Mouse (Mus musculus) neural tube, embryonic 10.5 days (tissue): ENCODE measurements at regions not wholly inside any gene's neighbourhood (a gene's known extent, or its start where the extent isn't known, plus 50 kb on each side); places are given as distances from the start of the nearest gene placed in this dataset.

Source experiments
- DNase-seq: peaks from one replicate; pipeline ENCODE4 v3.0.0-alpha.2; 2017; ENCODE audit warnings: low spot score; ENCODE audit errors: extremely low spot score

DNA sequence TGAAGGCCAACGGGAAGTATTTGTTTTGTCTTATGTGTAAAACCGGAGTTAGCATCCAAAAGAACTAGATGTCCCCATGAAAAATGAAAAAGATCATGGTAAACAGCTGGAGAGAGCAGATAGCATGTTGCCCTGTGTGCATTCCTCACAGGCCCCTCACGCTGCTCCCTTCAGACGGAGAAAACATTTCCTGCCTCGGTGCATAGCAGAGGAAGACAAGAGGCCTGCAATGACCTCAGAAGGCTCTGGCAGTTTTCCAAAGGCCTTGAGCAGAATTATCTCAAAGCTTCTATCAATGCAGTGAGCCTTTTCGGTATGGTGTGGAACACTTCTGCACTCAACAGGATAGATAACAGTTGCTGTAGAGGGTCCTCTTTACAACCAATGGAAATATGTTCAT is 101.3 kb upstream of the Ccn2 start:
- DNase-seq = no peak

DNA sequence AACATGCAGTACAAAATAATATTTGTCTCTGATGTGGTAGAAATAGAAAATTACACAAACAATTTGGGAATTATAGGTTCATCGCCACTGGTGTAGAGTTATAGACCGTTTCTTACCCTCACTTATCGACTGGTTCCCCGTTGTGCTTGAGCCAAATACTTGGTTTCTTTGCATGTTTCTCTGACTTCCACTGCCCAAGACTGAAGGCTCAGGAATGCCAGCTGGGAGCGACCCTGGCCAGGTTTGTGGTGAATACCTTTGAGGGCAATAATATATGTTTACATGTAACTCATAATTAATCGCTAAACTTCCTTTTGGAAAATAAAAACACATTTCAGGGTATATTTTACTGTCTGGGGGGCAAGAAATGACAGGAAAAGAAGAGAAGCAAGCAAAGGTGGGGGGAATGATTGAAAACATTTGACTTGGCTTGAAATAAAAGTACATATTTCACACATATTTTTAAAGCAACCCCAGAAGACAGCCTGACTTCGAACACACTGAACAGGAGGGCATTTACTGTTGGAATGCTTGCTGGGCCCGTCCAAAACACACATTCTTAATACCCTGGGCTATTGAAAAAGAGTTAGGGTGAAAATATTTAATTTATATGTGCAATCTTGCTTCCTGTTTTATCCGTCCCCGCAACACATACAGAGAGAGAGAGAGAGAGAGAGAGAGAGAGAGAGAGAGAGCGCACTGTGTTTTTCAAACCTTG is 75.3 kb upstream of the Ccn2 start:
- DNase-seq = no peak

DNA sequence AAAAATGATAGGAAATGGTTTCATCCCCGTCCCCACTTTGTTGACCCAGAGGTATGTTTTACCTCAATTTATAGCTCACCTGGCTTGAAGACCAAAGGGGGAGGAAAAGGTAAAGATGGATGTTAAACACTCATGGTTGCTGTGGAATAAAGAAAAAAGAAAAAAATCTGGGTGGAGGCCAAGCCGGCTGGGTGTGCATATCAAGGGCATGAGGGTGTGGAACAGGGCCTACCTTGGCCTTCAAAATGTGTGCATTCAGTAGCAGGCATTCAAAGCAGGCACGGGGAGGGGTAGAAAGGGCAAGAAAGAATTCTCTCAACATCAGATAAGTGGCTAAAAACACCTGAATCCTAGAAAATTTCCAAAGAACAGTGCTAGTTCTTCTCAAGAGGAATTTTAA is 74.7 kb upstream of the Ccn2 start:
- DNase-seq = no peak

DNA sequence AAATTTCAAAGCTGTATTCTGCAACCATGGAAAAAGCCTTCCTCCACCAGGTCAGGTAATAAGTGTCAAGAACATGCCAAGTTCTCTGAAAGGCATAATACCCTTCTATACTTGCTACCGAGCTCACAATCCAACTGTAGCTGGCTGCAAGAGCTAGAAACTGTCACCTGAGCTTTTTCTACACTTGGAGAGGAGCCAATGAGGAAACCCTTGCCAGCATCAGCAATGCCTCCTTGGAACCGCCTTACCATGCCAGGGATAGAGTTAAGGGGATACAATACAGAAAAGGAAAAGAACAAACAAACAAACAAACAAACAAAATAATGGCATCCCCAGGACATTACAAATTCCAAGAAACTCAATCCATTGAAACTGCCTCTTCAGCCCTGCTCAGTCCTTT is 62.5 kb upstream of the Ccn2 start:
- DNase-seq = no peak

DNA sequence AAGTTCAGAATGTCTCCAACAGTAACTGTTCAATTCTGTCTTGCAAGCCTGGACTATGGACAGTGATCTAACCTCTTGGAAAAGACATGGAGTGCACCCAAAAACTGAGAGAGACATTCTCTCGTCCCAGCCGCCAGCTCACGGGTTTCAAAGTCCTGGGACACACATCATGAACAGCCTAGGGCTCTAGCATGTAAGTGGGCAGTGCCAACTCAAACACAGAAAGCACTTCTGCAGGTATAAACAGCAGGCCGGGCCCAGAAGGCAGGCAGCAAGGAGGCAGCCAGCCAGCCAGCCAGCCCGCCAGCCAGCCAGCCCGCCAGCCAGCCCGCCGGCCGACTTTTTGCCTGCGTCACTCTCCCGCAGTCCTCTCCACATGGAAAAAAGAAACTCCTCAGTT is 60.3 kb upstream of the Ccn2 start:
- DNase-seq = no peak

DNA sequence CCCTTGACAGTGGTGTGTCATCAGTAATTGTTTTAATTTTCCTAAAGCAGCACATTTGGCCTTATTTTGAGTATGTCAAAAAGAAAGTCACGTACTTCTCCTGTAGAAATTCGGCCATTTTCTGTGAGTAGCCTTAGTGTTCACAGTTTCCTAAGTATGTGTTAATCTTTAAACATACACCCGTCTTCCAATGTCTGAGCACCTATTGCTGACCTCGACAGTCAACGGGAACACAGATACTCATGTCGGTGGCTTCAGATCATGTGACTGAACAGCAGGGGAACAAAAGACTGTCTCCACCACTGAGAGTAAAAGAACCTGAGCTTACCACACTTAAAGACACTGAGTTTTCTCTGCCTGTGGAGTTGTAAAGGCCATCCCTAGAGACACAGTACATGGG is 59.8 kb upstream of the Ccn2 start:
- DNase-seq = no peak

DNA sequence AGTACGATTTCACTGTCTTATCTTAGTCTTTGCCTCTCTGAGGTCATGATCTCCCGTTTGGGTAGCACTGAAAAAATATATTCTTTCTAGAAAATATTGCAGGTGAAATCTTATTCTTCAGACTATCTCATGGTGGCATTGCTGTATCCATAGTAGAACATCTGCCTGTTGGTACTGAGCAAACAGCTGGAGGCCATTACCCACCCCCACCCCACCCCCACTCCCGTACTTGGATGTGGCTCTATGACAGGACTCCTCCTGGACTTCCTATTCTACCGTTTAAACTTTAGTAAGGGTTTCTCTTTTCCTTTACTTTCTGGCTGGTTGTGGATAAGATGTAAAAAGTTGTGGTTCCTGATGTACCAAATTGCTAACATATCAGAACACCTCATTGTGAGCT is 53.3 kb upstream of the Ccn2 start:
- no peak for DNase-seq
